Mouse (Mus musculus) right cerebral cortex, postnatal 36 days (tissue): ENCODE measurements around the gene Gtse1.

Source experiments
- DNase-seq, 2 experiments: peaks; one replicate each; pipeline ENCODE4 v3.0.0; 2022; ENCODE audit warnings: low spot score in 2 of 2, mixed read lengths in 1 of 2

The Gtse1 gene

GRCm38 (mm10) chr15:85867696-85868095 lies 8.2 kb downstream of the Gtse1 start:
- peak; percentile 34 to 45 for DNase-seq

DNA sequence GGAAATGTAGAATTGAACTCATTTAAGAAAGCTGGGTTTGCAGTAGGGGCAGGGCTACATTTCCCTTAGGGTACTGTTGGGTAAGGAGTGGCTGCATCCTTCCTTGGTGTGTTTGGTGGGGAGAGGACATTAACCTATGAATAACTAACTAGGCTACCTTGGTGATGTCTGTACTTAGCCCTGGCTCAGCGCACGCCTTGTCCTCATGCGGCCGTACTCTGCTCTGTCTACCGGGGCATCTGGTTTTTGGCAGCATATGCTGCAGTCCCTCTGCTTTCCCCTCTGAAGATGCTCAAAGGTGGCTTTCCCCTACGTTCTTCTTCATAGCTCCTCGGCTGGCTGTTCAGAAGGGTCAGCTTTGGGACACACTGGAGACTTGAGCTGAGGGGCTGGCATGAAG lies 17.8 kb downstream of the Gtse1 start:
- DNase-seq = no peak

DNA sequence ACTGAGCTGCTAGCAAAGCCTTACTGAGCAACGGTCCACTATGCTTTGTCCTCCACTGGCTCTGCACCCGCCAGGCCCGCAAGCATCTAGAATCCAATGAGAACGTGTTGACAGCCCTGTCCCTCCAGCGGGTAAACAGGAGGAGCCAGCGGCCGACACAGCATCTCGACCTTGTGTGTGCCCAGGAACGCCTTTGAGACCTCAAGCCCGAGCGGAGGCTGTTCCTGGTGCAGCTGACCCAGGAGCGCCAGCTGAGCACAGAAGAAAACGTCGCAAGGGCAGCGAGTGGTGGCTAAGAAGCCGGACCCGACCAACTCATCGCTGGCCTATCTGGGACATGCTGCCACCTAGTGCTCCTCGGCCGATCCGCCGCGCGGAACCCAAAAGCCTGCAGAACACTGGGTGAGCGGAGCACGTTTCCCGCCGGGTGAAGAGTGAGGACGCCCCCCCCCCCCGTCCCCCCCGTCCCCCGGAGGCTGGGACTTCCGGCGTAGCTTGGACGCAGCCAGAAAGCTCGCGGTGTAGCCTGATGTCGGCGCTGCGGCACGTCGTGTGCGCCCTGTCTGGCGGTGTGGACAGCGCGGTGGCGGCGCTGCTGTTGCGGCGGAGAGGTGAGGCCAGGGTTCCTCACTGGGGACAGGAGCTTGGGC lies 19.4 kb downstream of the Gtse1 start, which contains the start of gene Trmu:
Gene Trmu (plus strand): TSS at position 465 of the 650 bp plus-strand sequence.
- DNase-seq = peak; percentile 90

- no peak for DNase-seq
Observed at GRCm38 (mm10) chr15:85879498-85879895, 20.0 kb downstream of the Gtse1 start.

GRCm38 (mm10) chr15:85885606-85886005 lies 26.1 kb downstream of the Gtse1 start:
- no peak for DNase-seq

GRCm38 (mm10) chr15:85889235-85889634 lies 29.7 kb downstream of the Gtse1 start:
- DNase-seq = no peak

DNA sequence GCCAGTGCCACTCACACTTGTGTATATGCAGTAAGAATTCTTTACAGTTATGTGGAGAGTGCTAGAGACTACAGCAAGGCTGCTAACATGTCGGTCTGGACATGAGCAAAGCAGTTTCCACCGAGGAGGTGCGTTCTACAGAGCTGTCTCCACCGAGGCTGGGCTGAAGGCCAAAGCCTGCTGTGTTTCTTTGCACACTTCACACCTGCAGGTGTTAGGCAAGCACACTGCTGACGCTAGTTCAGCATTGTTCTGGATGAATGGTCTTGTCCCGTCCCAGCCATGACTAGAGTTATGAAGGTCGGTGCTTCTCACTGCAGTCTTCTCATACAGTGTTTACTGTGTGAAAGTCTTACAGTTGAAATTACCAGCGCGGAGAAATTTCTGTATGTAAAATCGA lies 32.4 kb downstream of the Gtse1 start:
- no peak for DNase-seq

- DNase-seq = no peak
Observed at GRCm38 (mm10) chr15:85892498-85893118, 33.1 kb downstream of the Gtse1 start.

DNA sequence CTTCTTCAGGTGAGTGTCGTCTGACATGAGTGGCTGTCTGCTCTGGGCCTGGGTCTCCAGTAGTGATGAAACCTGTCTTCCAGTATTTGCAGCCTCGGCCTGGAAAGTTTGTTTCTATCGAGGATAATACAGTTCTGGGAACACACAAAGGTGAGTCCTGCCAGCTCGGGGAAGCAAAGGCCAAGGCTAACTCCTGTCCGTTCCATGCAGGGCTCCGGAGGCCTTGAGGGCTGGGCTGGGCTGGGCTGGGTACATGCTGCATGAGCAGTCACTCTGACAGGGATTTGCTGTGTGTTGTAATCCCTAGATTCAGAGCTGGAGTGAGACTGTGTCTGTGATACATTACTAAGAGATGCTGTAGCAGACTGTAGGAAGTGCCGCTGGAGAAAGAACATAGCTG lies 34.3 kb downstream of the Gtse1 start:
- no peak for DNase-seq

- DNase-seq = peak; percentile 40 to 46
Observed at GRCm38 (mm10) chr15:85896284-85896683, 36.7 kb downstream of the Gtse1 start.

DNA sequence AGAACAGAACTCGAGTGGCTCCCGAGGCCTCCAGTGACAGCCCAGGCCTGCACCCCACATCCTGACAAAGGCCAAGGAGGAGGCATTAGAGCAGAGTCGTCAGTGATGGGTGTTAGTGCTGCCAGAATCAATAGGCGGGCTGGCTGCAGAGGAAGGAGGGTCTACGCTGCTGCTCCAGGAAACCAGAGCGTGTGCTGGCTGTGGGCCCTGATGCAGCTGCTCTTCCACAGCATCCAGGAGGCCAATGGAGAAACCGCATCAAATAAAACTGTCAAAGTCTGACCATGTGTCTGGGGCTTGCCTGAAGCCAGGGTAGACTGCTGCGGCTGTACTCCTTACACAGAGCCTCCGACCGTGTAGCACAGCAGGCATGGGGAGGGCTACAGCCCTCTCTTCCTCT lies 37.6 kb downstream of the Gtse1 start:
- DNase-seq = no peak

- no peak for DNase-seq
Observed at GRCm38 (mm10) chr15:85899396-85899795, 39.9 kb downstream of the Gtse1 start.

DNA sequence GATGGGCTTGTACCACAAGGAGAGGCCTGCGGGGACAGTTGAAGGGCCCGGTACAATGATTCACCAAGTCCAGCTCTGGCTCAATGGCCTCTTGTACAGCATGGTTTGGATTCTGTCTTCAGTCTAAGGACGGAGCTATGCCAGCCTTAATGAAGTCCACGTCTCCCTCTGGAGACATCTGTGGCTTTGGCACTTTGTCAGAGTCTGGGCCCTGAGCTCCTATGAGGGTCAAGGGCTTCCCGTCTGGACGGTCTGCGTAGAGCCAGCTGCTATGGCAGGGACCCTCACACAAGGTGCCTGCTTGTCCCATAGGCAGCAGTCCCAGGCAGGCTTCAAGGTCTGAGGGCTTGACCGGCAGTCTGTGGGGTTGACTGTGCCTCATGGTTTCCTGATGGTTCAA lies 40.8 kb downstream of the Gtse1 start:
- DNase-seq = no peak

DNA sequence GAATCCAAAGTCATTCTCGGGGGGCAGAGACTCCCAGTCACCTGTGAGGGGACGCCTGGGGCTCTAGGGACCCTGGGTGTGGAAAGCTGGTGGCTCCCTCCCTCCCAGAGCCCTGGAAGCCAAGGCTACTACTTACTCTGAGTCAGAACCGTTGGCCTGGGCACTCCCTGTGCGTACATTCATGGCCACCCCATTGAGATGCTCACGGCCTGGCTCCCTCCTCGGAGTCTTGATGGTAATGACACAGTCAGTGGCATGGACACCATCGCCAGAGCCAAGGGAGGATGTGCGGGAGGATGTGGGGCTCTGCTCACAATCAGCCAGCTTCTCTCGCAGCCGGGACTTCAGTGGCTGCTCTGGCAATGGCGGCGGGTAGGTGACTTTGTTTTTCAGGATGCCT lies 41.3 kb downstream of the Gtse1 start:
- no peak for DNase-seq

DNA sequence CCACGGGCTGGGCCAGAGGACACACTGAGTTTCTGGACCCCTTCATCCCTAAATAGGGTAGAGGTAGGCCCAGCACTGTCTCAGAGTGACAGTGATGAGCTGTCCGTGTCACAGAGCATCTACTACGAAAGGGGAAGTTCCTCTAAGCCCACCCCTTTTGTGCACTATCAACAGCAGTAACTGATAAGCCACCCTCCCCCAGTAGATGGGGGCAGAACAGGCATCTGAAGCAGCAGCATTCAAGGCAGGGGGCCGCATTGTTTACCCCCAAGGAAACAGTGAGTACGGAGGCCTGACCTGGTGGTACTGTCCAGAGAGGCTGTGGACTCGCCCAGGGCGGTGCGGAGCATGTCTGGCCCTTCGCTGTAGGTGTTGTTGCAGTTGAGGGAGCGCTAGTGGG lies 43.0 kb downstream of the Gtse1 start:
- no peak for DNase-seq

DNA sequence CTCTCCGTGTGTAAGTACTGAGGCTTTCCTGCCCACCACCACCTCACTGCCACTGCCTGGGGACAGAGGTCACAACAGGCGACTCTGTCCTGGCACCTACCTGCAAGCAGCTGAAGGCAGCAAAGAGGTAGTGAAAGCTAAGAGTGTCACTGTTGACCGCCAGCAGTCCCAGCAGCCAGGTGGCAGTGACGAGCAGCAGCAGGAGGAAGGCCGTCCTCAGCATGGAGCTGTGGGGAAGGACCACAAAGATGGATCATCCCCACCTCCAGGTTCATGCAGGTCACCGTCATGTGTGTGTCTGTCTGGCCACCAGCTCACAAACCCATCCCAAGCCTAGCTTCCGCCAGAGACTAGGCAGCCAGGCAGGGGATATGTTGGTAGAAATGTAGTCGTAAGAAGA lies 44.3 kb downstream of the Gtse1 start:
- no peak for DNase-seq

DNA sequence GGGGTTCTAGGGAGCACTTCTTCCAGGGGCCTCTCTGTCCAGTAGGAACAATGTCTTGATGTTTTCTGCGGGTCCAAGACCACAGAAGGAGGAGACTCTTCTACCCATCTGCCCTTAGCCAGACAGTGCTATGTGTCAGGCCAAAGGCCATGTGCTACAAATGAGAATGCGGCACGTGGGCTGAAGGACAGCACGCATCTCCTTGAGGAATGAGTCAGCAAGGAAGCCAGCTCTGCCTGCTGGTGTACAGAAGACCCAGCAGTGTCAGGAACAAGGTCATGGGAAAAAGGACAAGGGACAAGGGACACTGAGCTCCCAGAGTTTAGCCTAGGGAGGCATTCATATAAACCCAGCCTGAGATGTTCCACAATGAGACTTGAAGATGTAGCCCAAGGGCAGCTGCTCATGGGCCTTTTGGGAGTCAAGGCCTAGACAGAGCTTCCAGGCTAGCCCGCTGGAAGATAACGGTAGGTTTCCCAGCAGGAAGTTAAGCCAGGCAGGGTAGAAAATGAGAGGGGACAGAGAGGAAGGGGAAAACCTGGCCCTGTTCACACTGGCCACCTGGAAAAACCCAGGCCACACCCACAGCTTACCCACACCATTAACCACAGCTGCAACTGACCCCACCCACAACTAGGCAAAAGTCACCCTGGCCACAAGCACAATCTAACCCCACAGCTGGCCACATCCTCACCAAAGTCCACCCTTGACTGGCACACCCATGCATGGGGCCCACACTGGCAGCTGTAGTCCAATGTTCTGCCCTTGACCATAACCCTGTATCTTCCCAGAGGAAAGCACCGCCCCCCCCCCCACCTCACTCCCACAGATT lies 49.3 kb downstream of the Gtse1 start:
- no peak for DNase-seq

DNA sequence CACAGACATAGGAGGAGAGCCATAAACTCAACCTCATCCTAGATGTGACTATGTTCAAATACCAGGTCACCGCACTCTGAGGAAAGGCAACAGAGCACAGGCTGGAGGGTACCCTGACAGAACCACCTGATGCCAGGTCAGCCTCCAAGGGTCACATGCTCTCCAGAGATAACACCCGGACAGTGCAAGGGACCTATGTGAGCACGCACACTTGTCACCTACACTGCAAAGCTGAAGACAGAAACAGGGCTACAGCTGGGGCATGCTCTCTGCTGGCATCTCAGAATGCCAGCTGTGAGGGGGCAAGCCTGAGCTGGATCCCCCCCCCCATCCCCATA lies 49.9 kb downstream of the Gtse1 start:
- no peak for DNase-seq

- no peak for DNase-seq
Observed at GRCm38 (mm10) chr15:85909931-85910330, 50.4 kb downstream of the Gtse1 start.

- no peak for DNase-seq
Observed at GRCm38 (mm10) chr15:85913605-85914004, 54.1 kb downstream of the Gtse1 start.

- no peak for DNase-seq
Observed at GRCm38 (mm10) chr15:85919191-85919891, 59.8 kb downstream of the Gtse1 start.

DNA sequence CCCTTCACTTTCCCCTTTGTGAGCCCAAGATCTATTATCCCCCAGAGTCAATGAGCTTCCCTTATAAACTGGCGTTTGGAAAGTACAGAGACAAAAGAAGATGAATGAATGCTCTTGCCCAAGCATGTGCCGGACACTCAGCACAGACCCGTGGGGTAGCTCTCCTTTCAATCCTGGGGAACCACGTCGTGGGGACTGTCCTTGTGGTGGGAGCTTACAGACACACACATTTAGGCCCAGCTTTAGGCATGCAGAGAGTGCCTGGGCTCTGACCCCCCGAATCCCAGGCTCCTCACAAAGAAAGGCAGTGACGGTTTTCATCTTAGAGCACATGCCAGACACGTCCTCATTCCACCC lies 60.3 kb downstream of the Gtse1 start:
- no peak for DNase-seq
